Mouse (Mus musculus) hindbrain, embryonic 10.5 days (tissue): ENCODE results near the gene 4930438A08Rik. TPM values are rescaled to one million over a fixed set of nuclear protein-coding genes. Genes with fewer than 3 reads are reported as not detected.

ENCODE experiments used
- DNase-seq: peaks from one replicate; pipeline ENCODE4 v3.0.0-alpha.2; 2017; ENCODE audit warnings: low spot score
- H3K27ac ChIP-seq: fragments of 300-500 bp; sonication (generic); 2 replicates; pipeline ENCODE4 v1.5.1; 2016; ENCODE audit warnings: mild to moderate bottlenecking, moderate library complexity
- H3K27me3 ChIP-seq: fragments of 300-500 bp; sonication (generic); 2 replicates; pipeline ENCODE4 v1.6.1; 2016; ENCODE audit warnings: mild to moderate bottlenecking; ENCODE audit not compliant: poor library complexity, insufficient read depth, severe bottlenecking
- H3K36me3 ChIP-seq: fragments of 300-500 bp; sonication (generic); 2 replicates; pipeline ENCODE4 v1.6.1; 2016; ENCODE audit warnings: mild to moderate bottlenecking, moderate library complexity
- H3K4me1 ChIP-seq: fragments of 300-500 bp; sonication (generic); replicated peaks from 2 replicates; pipeline ENCODE4 v1.6.1; 2016; ENCODE audit warnings: mild to moderate bottlenecking
- H3K4me3 ChIP-seq: fragments of 300-500 bp; sonication (generic); 2 replicates; pipeline ENCODE4 v1.5.1; 2016; ENCODE audit warnings: mild to moderate bottlenecking, moderate library complexity
- H3K9me3 ChIP-seq: fragments of 300-500 bp; sonication (generic); 2 replicates; pipeline ENCODE4 v1.6.1; 2016; ENCODE audit warnings: mild to moderate bottlenecking, moderate library complexity
- WGBS: fragments of 180-500 bp; shearing (Covaris S2); methylation state at CpG from one replicate; pipeline ENCODE4 v1.1.7; 2016; 5-methylcytosine and 5-hydroxymethylcytosine counted together
- polyA plus RNA-seq: library from polyadenylated mRNA; unstranded; fragments of >200 nt; fragmentation: Nextera tagmentation; extraction: Ambion mirVana; gene quantifications from 2 replicates; pipeline ENCODE4 v1.2.1, GENCODE M21; 2016

4930438A08Rik gene
- polyA plus RNA-seq, 1 experiment from 2014 or later, result 0.14 TPM

- H3K36me3 ChIP-seq, result no peaks in the 10 kb centered on the region
- H3K27ac ChIP-seq, result no peak overlapping the region
- 86% methylated on average over 5 of the region's 5 CpGs for WGBS
- DNase-seq, result no peak
- H3K4me1 ChIP-seq, result no peaks in the 10 kb centered on the region
- no peaks in the 10 kb centered on the region for H3K9me3 ChIP-seq
- no peak overlapping the region for H3K4me3 ChIP-seq
- no peaks in the 10 kb centered on the region for H3K27me3 ChIP-seq
Observed at GRCm38 (mm10) chr11:58250550-58250949, 24.0 kb upstream of the 4930438A08Rik start.

GRCm38 (mm10) chr11:58254411-58254810 lies 20.2 kb upstream of the 4930438A08Rik start:
- no peak for DNase-seq
- Histone ChIP-seq H3K9me3 (no peaks in the 10 kb centered on the region), H3K27ac (no peak overlapping the region), H3K36me3 (no peaks in the 10 kb centered on the region), H3K27me3 (no peaks in the 10 kb centered on the region), H3K4me1 (no peaks in the 10 kb centered on the region), H3K4me3 (no peak overlapping the region)
- 85% methylated on average over 3 of the region's 3 CpGs for WGBS

- H3K4me3 ChIP-seq, result no peak overlapping the region
- WGBS, result 88% methylated on average over 5 of the region's 5 CpGs
Observed at GRCm38 (mm10) chr11:58257816-58258215, 16.8 kb upstream of the 4930438A08Rik start.

DNA sequence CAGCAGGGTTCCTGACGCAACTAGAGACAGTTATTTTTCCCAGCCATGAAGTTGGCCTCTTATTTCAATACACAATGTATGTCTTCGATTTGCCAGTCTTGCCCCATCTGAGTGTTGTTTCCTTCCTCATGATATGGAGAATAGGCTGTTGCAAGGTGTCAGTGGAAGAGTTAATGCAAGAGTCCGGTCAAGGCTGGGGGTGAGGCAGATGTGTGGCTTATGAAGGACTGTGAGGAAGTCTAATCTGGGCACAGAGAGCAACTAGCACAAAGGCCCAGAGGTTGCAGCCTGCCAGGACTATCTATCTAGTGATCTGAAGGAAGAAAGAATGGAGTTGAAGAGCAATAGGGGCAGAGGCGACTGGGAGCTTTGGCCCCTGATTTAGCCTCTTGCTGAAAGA lies 14.4 kb upstream of the 4930438A08Rik start:
- Histone ChIP-seq H3K27me3 (no peaks in the 10 kb centered on the region), H3K36me3 (no peaks in the 10 kb centered on the region), H3K9me3 (no peaks in the 10 kb centered on the region), H3K4me1 (no peaks in the 10 kb centered on the region), H3K4me3 (no peak overlapping the region), H3K27ac (no peak overlapping the region)
- 90% methylated on average over 4 of the region's 4 CpGs for WGBS
- DNase-seq, result no peak

More at GRCm38 (mm10) chr11:58257816-58258215, 16.8 kb upstream of the 4930438A08Rik start:
- DNase-seq, result no peak
- no peak overlapping the region for H3K27ac ChIP-seq
- no peaks in the 10 kb centered on the region for H3K9me3 ChIP-seq
- H3K36me3 ChIP-seq, result no peaks in the 10 kb centered on the region
- H3K4me1 ChIP-seq, result no peaks in the 10 kb centered on the region
- H3K27me3 ChIP-seq, result no peaks in the 10 kb centered on the region

DNA sequence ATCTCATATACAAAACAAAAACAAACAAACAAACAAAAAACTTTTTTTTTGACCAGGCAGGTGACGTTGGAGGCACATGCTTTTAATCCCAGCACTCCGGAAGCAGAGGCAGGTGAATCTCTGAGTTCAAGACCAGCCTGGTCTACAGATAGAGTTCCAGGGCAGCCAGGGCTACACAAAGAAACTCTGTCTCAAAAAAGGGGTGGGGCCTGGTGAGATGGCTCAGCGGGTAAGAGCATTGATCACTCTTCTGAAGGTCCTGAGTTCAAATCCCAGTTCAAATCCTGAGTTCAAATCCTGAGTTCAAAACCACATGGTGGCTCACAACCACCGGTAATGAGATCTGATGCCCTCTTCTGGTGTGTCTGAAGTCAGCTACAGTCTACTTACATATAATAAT lies 12.8 kb upstream of the 4930438A08Rik start:
- Histone ChIP-seq H3K36me3 (no peaks in the 10 kb centered on the region), H3K27ac (no peak overlapping the region), H3K27me3 (no peaks in the 10 kb centered on the region), H3K4me3 (no peak overlapping the region), H3K9me3 (no peaks in the 10 kb centered on the region), H3K4me1 (no peaks in the 10 kb centered on the region)
- WGBS, result 88% methylated on average over 4 of the region's 4 CpGs
- no peak for DNase-seq

DNA sequence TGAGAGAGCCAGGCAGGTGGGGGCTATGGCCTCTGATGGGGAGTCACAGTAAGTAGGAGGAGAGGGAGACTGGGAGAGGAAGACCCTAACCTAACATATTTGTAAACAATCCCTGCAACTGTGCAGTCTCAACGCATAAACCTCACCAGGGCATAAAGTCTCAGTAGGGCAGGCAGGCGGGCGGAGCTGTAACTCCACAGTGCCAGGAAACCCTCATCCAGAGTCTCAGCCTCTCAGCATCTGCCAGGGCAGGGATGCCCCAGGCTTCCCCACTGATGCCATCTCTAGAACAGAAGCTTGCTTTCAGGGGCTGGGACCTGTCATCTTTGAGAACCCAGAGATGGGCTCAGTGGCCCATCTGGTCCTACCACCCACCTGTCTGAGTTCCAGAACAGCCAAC lies 12.3 kb upstream of the 4930438A08Rik start:
- Histone ChIP-seq H3K36me3 (no peaks in the 10 kb centered on the region), H3K27me3 (no peaks in the 10 kb centered on the region), H3K4me1 (no peaks in the 10 kb centered on the region), H3K9me3 (no peaks in the 10 kb centered on the region), H3K4me3 (no peak overlapping the region), H3K27ac (no peak overlapping the region)
- no peak for DNase-seq
- WGBS, result 97% methylated on average over 3 of the region's 3 CpGs

DNA sequence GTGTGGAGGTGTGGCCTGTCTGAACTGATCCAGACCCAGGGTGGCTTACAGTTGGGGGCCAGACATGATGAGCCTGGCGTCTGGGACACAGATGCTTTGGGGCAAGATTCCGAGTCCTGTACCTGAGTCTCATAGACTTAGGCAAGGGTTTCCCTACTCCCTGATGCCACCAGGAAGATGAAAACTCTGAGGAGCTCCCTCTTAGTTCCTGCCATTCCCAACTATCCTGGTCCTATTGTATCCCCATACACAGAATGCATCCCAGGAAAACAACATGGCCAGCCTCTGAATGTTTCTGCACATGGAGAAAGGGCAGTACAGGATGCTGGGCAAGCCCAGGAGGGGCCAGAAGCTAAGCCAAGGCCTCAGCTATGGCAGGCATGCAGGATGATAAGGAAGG lies 11.1 kb upstream of the 4930438A08Rik start:
- no peaks in the 10 kb centered on the region for H3K36me3 ChIP-seq
- WGBS, result 70% methylated on average over 2 of the region's 2 CpGs
- no peaks in the 10 kb centered on the region for H3K4me1 ChIP-seq
- no peaks in the 10 kb centered on the region for H3K27me3 ChIP-seq
- H3K9me3 ChIP-seq, result no peaks in the 10 kb centered on the region
- no peak overlapping the region for H3K4me3 ChIP-seq
- no peak for DNase-seq
- no peak overlapping the region for H3K27ac ChIP-seq

- DNase-seq, result no peak
- WGBS, result 87% methylated on average over 9 of the region's 9 CpGs
- H3K27me3 ChIP-seq, result no peaks in the 10 kb centered on the region
- H3K9me3 ChIP-seq, result no peaks in the 10 kb centered on the region
- no peak overlapping the region for H3K27ac ChIP-seq
- H3K4me1 ChIP-seq, result no peaks in the 10 kb centered on the region
- H3K36me3 ChIP-seq, result no peaks in the 10 kb centered on the region
- no peak overlapping the region for H3K4me3 ChIP-seq
Observed at GRCm38 (mm10) chr11:58264546-58264945, 10.1 kb upstream of the 4930438A08Rik start.

DNA sequence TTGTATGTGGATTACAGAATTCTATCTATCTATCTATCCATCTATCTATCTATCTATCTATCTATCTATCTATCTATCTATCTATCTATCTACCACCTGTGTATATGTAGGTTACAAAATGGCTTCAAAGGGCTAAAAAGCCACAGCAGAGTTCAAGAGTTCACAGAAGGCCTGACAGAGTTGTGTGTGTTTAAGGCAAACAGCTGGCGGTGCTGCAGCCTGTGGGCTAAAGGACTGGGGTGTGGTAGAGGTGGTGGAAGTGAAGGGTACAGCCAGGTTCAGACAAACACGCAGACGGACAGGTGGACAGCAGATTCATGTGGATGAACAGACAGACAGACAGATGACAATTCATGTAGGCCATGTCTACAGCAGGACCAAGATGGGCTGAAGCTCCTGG lies 6.3 kb upstream of the 4930438A08Rik start:
- no peaks in the 10 kb centered on the region for H3K36me3 ChIP-seq
- no peak for DNase-seq
- H3K4me1 ChIP-seq, result no peaks in the 10 kb centered on the region
- H3K27me3 ChIP-seq, result no peaks in the 10 kb centered on the region
- H3K9me3 ChIP-seq, result no peaks in the 10 kb centered on the region
- 94% methylated on average over 3 of the region's 3 CpGs for WGBS
- no peak overlapping the region for H3K4me3 ChIP-seq
- H3K27ac ChIP-seq, result no peak overlapping the region

DNA sequence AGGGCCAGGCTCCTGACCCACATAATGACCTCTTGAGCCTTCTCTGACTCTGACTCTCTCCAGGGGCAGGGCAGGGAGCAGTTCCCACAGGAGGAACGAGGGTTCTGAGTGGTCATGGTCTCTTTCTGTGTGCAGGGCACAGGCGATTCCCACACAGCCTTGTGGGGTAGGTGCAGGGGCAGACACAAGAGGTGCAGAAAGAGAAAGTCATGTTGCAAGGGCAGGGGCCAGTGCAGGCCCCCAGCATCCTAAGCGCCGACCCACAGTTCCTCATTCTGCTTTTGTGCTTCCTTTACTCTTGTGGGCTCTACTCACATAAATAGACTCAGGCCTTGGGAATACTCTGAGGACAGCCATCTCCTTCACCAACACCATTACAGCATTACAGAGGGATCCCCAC lies 1.2 kb downstream of the 4930438A08Rik start:
- no peak overlapping the region for H3K27ac ChIP-seq
- peaks cover 5% of the 10 kb centered on the region; the same call in 1 of the 2 replicates for H3K4me1 ChIP-seq
- H3K9me3 ChIP-seq, result no peaks in the 10 kb centered on the region
- H3K4me3 ChIP-seq, result no peak overlapping the region
- WGBS, result 71% methylated on average over 4 of the region's 4 CpGs
- H3K27me3 ChIP-seq, result no peaks in the 10 kb centered on the region
- DNase-seq, result no peak
- no peaks in the 10 kb centered on the region for H3K36me3 ChIP-seq

GRCm38 (mm10) chr11:58281970-58282496 lies 7.4 kb downstream of the 4930438A08Rik start:
- Histone ChIP-seq H3K4me3 (no peak overlapping the region), H3K27ac (no peak overlapping the region), H3K4me1 (no peaks in the 10 kb centered on the region), H3K27me3 (no peaks in the 10 kb centered on the region), H3K36me3 (no peaks in the 10 kb centered on the region), H3K9me3 (no peaks in the 10 kb centered on the region)
- no peak for DNase-seq
- 86% methylated on average over 13 of the region's 13 CpGs for WGBS

GRCm38 (mm10) chr11:58282518-58282917 lies 7.9 kb downstream of the 4930438A08Rik start:
- H3K27me3 ChIP-seq, result no peaks in the 10 kb centered on the region
- no peak overlapping the region for H3K27ac ChIP-seq
- no peak for DNase-seq
- 86% methylated on average over 5 of the region's 5 CpGs for WGBS
- no peaks in the 10 kb centered on the region for H3K4me1 ChIP-seq
- H3K4me3 ChIP-seq, result no peak overlapping the region
- H3K9me3 ChIP-seq, result no peaks in the 10 kb centered on the region
- no peaks in the 10 kb centered on the region for H3K36me3 ChIP-seq

DNA sequence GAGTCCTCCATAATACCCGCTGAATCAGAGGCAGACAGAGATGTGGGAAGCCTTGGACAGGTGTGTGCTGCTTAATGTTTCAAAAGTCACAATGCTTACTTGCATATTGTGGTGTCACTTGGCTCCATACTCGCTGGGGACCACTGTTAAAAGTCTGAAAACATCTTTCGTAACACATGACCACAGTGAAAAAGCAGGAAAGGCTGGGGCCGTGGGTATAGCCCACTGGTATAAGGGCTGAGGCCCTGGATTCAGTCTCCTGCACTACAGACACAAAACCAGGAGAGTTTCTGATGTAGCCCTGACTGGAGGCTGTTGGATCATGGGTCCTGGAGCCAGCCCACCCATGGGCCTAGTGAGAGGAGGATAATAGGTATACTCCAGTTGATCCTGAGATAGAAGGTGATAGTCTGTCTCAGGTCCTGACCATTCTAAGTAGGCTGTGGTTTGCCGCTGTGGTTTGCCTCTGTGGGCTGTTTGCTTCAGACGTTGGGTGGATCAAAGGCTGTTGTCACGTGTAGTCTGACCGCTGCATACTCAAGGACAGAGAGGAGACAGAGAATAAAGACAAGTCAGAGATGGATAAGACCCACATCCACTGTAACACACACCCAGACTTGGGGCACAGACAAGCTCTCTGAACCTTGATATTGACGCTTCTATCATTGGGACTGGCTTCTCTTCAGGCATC lies 15.5 kb downstream of the 4930438A08Rik start:
- H3K4me3 ChIP-seq, result no peak overlapping the region
- H3K9me3 ChIP-seq, result 0 out of 2 replicates have a peak, but pooled peaks cover 1% of the 10 kb centered on the region
- H3K4me1 ChIP-seq, result no peaks in the 10 kb centered on the region
- no peak overlapping the region for H3K27ac ChIP-seq
- no peak for DNase-seq
- H3K36me3 ChIP-seq, result no peaks in the 10 kb centered on the region
- WGBS, result 80% methylated on average over 9 of the region's 9 CpGs
- no peaks in the 10 kb centered on the region for H3K27me3 ChIP-seq
